Mouse (Mus musculus) kidney, postnatal 0 days (tissue): ENCODE measurements around the gene Nkpd1. TPM values are rescaled to one million over a fixed set of nuclear protein-coding genes. Genes with fewer than 3 reads are reported as not detected.

Experiments
- ATAC-seq: fragments of 200-750 bp; cut with Nextera tagmentation; replicated peaks from 2 replicates; pipeline ENCODE4 v1.8.0; 2017; ENCODE audit warnings: low read depth, moderate number of reproducible peaks, moderate TSS enrichment, moderate library complexity; ENCODE audit not compliant: low FRiP score
- DNase-seq: peaks from one replicate; pipeline ENCODE4 v3.0.0-alpha.2; 2016; ENCODE audit warnings: low spot score
- H3K27ac ChIP-seq: fragments of 300-500 bp; sonication (generic); 2 replicates; pipeline ENCODE4 v1.5.1; 2014; ENCODE audit warnings: mild to moderate bottlenecking
- H3K27me3 ChIP-seq: fragments of 300-500 bp; sonication (generic); 2 replicates; pipeline ENCODE4 v1.6.1; 2014; ENCODE audit warnings: low read length, mixed read lengths; ENCODE audit not compliant: insufficient read depth
- H3K36me3 ChIP-seq: fragments of 300-500 bp; sonication (generic); 2 replicates; pipeline ENCODE4 v1.6.1; 2014; ENCODE audit warnings: low read length, mixed read lengths; ENCODE audit not compliant: insufficient read depth
- H3K4me1 ChIP-seq: fragments of 300-500 bp; sonication (generic); replicated peaks from 2 replicates; pipeline ENCODE4 v1.6.1; 2014; ENCODE audit warnings: antibody characterized with exemption, low read length, mixed read lengths; ENCODE audit not compliant: insufficient read depth
- H3K4me2 ChIP-seq: fragments of 300-500 bp; sonication (generic); 2 replicates; pipeline ENCODE4 v1.6.1; 2014; ENCODE audit warnings: mild to moderate bottlenecking, low read length, moderate library complexity, mixed read lengths
- H3K4me3 ChIP-seq: fragments of 300-500 bp; sonication (generic); replicated peaks from 2 replicates; pipeline ENCODE4 v1.5.1; 2014; ENCODE audit warnings: low read depth, low read length
- H3K9ac ChIP-seq: fragments of 300-500 bp; sonication (generic); 2 replicates; pipeline ENCODE4 v1.6.1; 2014; ENCODE audit warnings: low read depth, low read length
- H3K9me3 ChIP-seq: fragments of 300-500 bp; sonication (generic); replicated peaks from 2 replicates; pipeline ENCODE4 v1.6.1; 2016; ENCODE audit warnings: low read length, inconsistent platforms, mixed read lengths
- CTCF ChIP-seq: IDR thresholded peaks from 2 replicates; pipeline ENCODE4 v1.5.1; 2016; ENCODE audit warnings: antibody characterized with exemption, low read depth, mild to moderate bottlenecking, moderate library complexity
- WGBS: fragments of 180-500 bp; shearing (Covaris S2); extraction: QIAGEN DNeasy Blood & Tissue Kit; methylation state at CpG from one replicate; pipeline ENCODE4 v1.1.7; 2014; 5-methylcytosine and 5-hydroxymethylcytosine counted together
- polyA plus RNA-seq: library from polyadenylated mRNA; unstranded; fragments of >200 nt; fragmentation: Nextera tagmentation; extraction: Ambion mirVana; gene quantifications from 2 replicates; pipeline ENCODE4 v1.2.1, GENCODE M21; 2015

The Nkpd1 gene
- not detected in 2 replicates for polyA plus RNA-seq

DNA sequence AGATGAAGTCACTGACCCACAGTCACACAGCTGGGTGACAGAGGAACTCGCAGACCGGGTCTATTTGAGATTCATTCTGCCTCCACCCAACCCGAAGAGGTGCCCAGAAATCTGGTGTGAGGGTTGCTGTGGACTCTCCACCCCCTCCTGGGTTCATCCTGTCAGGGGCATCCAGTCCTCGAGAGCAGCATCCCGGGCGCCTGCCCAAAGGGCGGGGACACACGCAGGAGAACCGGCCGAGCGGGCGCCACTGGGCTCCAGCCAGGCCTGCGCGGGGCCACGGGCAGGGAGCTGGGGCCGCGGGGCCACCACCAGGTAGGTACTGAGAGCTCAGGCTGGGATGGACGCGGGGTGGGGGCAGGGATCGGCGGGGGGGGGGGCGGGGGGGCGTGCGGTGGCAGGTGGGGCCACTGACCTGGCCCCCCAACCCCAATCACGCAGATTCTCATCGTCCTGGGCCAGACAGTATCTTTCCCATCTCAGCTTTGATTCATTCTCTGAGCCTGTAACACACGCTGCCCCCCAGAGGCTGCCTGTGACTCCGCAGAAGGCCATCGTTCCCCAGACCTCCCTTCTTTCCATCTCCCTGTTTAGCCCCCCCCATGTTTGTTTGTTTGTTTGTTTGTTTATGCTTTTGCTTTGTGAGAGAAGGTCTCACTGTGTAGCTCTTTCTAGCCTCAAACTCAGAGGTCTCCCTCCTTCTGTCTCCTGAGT is at the start of gene Nkpd1:
Gene Nkpd1 (plus strand): TSS at position 187 of the 714 bp plus-strand sequence.
- DNase-seq (no peak), ATAC-seq (no peak)
- 3% methylated on average over 23 of the region's 29 CpGs for WGBS
- H3K27me3 ChIP-seq, result peaks cover 31% of the 10 kb centered on the region
- peaks cover 8% of the 10 kb centered on the region for H3K4me1 ChIP-seq
- TF ChIP-seq CTCF, result peak; percentile 51; the same call in 1 of the 2 replicates
- no peak within 1 kb of the TSS for H3K27ac ChIP-seq
- H3K36me3 ChIP-seq, result no peaks in the 10 kb centered on the region
- peak within 1 kb of the TSS; percentile 37 for H3K4me2 ChIP-seq
- H3K9ac ChIP-seq, result no peak within 1 kb of the TSS
- H3K9me3 ChIP-seq, result no peaks in the 10 kb centered on the region
- no peak within 1 kb of the TSS for H3K4me3 ChIP-seq

DNA sequence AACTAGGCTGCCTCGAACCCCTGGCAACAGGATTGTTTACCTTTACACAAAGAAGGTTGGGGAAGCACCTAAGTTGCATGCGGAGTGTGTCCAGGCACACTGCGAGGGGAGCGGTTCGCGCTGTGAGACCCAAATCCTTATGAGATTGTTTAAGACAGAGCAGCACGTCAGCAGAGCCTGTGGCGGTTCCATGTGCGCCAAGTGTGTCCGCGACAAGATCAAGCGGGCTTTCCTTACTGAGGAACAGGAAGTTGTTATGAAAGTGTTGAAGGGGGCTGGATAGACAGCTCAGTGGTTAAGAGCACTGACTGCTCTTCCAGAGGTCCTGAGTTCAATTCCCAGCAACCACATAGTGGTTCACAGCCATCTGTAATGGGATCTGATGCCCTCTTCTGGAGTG is 49.4 kb upstream of the Nkpd1 start:
- Histone ChIP-seq H3K36me3 (no peaks in the 10 kb centered on the region), H3K27ac (no peak overlapping the region), H3K4me1 (no peaks in the 10 kb centered on the region), H3K4me2 (no peak overlapping the region), H3K4me3 (no peak overlapping the region), H3K9ac (no peak overlapping the region), H3K27me3 (peaks cover 14% of the 10 kb centered on the region), H3K9me3 (no peaks in the 10 kb centered on the region)
- no peak for TF ChIP-seq CTCF
- DNase-seq (no peak), ATAC-seq (no peak)
- 64% methylated on average over 12 of the region's 12 CpGs for WGBS

DNA sequence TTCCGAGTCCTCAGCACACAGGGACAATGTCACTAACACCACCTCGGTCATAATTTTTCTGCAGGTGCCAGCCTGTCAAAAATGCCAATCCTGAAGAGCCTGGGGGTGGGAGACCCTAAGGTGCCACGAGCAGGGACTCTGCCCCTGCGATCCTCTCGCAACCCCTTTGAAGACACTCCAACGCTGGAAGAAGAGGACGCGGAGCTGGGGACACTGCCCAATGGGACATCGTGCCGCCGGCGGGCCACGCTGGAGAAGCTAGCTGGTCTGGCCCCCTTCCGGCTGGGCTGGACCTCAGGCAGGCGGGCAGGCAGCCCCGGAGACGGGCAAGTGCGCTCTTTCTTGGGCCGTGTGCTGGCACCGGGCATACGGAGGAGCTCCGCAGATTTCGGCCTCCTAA is 48.2 kb upstream of the Nkpd1 start:
- Histone ChIP-seq H3K4me1 (no peaks in the 10 kb centered on the region; the same call in 1 of the 2 replicates), H3K9me3 (no peaks in the 10 kb centered on the region), H3K4me2 (0 out of 2 replicates have a peak overlapping the region, but pooled peaks have one; percentile 3), H3K4me3 (no peak overlapping the region), H3K27ac (no peak overlapping the region), H3K36me3 (no peaks in the 10 kb centered on the region), H3K9ac (no peak overlapping the region), H3K27me3 (peaks cover 19% of the 10 kb centered on the region)
- 25% methylated on average over 23 of the region's 23 CpGs for WGBS
- TF ChIP-seq CTCF, result no peak
- DNase-seq (no peak), ATAC-seq (no peak)

DNA sequence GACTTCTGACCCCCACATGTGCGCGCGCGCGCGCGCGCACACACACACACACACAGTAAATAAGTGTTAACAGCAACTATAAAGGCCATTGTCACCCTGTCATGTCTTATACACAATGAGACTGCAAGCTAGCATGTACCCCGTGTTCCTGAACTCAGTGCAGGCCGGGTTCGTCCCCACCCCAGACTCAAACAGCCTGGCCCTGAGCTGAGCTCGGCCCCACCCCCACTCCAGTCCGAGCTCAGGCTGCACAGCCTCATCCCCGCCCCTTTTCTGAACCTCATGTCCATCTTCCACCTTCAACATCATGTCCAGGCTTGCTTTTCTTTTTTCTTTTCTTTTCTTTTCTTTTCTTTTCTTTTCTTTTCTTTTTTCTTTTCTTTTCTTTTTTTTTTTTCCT is 47.3 kb upstream of the Nkpd1 start:
- ATAC-seq (no peak), DNase-seq (no peak)
- Histone ChIP-seq H3K9ac (no peak overlapping the region), H3K9me3 (no peaks in the 10 kb centered on the region), H3K4me3 (no peak overlapping the region), H3K36me3 (no peaks in the 10 kb centered on the region), H3K27ac (no peak overlapping the region), H3K27me3 (peaks cover 19% of the 10 kb centered on the region), H3K4me1 (no peaks in the 10 kb centered on the region; the same call in 1 of the 2 replicates), H3K4me2 (no peak overlapping the region)
- TF ChIP-seq CTCF, result no peak
- 28% methylated on average over 14 of the region's 14 CpGs for whole genome bisulfite sequencing

DNA sequence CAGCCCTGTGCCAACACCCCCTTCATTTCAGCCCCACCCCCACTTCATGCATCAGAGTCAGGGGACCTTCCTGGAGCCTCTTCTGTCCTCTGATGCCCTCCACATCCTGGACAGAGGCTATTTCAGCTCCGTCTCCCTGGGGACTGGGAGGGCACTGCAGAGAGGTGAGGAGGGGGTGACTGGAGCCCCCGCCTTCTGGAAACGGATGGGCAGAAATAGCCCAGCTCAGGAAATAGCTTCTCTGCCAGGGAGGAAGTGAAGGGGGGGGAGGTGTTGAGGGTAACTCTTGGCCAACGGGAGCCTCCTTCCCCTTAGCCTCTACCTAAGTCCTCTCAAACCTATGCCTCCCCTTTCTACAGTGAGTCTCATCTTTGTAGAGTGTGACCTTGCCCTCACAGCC is 45.2 kb upstream of the Nkpd1 start:
- H3K9ac ChIP-seq, result no peak overlapping the region
- no peak for ATAC-seq

DNA sequence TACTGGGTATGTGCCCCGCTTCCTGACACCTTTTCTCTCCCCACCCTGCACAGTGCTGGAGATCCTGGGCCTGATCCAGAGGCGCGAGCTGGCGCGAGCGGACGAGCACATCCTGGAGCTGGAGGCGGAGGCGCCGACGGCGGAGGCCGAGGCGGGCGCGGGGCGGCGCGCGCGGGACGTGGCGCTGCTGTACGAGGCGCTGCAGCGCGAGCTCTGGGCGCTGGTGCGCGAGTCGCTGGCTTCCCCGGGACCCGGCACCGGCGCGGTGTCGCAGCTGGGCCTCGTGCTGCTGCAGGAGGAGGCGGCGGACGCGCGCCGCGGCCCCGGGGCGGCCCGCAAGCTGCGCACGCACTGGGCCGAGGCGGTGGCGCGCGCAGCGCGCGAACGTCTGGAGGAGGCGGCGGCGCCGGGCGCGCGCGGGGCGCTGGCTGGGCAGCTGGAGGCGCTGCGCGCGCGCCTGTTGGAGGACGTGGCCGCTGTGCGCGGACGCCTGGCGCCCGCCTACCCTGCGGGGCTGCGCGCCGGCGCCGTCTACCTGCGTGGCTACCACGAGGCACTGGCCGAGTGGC is 43.7 kb upstream of the Nkpd1 start:
- Histone ChIP-seq H3K9me3 (no peaks in the 10 kb centered on the region), H3K4me3 (peak overlapping the region; percentile 47), H3K36me3 (no peaks in the 10 kb centered on the region), H3K9ac (peak overlapping the region; percentile 72), H3K27ac (peak overlapping the region; percentile 54; the same call in 1 of the 2 replicates), H3K4me1 (no peaks in the 10 kb centered on the region; the same call in 1 of the 2 replicates), H3K4me2 (peak overlapping the region; percentile 86), H3K27me3 (peaks cover 19% of the 10 kb centered on the region)
- ATAC-seq (peak; percentile 61), DNase-seq (peak; percentile 73)
- no peak for TF ChIP-seq CTCF
- 1% methylated on average over 59 of the region's 89 CpGs for WGBS

More for the DNA sequence above, 45.2 kb upstream of the Nkpd1 start:
- Histone ChIP-seq H3K27me3 (peaks cover 19% of the 10 kb centered on the region), H3K9me3 (no peaks in the 10 kb centered on the region), H3K27ac (0 out of 2 replicates have a peak overlapping the region, but pooled peaks have one; percentile 31), H3K4me3 (no peak overlapping the region), H3K4me1 (no peaks in the 10 kb centered on the region; the same call in 1 of the 2 replicates), H3K36me3 (no peaks in the 10 kb centered on the region), H3K4me2 (no peak overlapping the region)
- WGBS, result 37% methylated on average over 4 of the region's 4 CpGs
- TF ChIP-seq CTCF, result no peak
- DNase-seq, result no peak
